Mouse (Mus musculus) forebrain, embryonic 15.5 days (tissue): ENCODE measurements around the gene Sema6c. TPM values are rescaled to one million over a fixed set of nuclear protein-coding genes. Genes with fewer than 3 reads are reported as not detected.
A peak's percentile ranks its signal among the peaks of the same experiment; 100 is the strongest.
"Not testable (repeated sequence)": the region's sequence is repeated elsewhere in the genome, so short reads cannot be mapped to it uniquely, and the experiment has no call there.

Source experiments
- ATAC-seq: fragments of 200-750 bp; cut with Nextera tagmentation; replicated peaks from 2 replicates; pipeline ENCODE4 v1.8.0; 2017; ENCODE audit warnings: mild to moderate bottlenecking, moderate TSS enrichment, moderate library complexity
- H3K27ac ChIP-seq: fragments of 300-500 bp; sonication (generic); replicated peaks from 2 replicates; pipeline ENCODE4 v1.5.1; 2015; ENCODE audit warnings: mild to moderate bottlenecking, inconsistent platforms
- H3K27me3 ChIP-seq: fragments of 300-500 bp; sonication (generic); 2 replicates; pipeline ENCODE4 v1.6.1; 2015; ENCODE audit warnings: inconsistent platforms
- H3K36me3 ChIP-seq: fragments of 300-500 bp; sonication (generic); 2 replicates; pipeline ENCODE4 v1.6.1; 2015; ENCODE audit warnings: mild to moderate bottlenecking, inconsistent platforms
- H3K4me1 ChIP-seq: fragments of 300-500 bp; sonication (generic); 2 replicates; pipeline ENCODE4 v1.6.1; 2015; ENCODE audit warnings: inconsistent platforms
- H3K4me2 ChIP-seq: fragments of 300-500 bp; sonication (generic); replicated peaks from 2 replicates; pipeline ENCODE4 v1.6.1; 2015; ENCODE audit warnings: mild to moderate bottlenecking, inconsistent platforms
- H3K4me3 ChIP-seq: fragments of 300-500 bp; sonication (generic); 2 replicates; pipeline ENCODE4 v1.5.1; 2015; ENCODE audit warnings: mild to moderate bottlenecking, inconsistent platforms
- H3K9ac ChIP-seq: fragments of 300-500 bp; sonication (generic); replicated peaks from 2 replicates; pipeline ENCODE4 v1.6.1; 2015; ENCODE audit warnings: mild to moderate bottlenecking, inconsistent platforms
- H3K9me3 ChIP-seq: fragments of 300-500 bp; sonication (generic); 2 replicates; pipeline ENCODE4 v1.6.1; 2016; ENCODE audit warnings: inconsistent platforms
- WGBS: fragments of 180-500 bp; shearing (Covaris S2); methylation state at CpG from one replicate; pipeline ENCODE4 v1.1.7; 2015; ENCODE audit warnings: mixed read lengths; 5-methylcytosine and 5-hydroxymethylcytosine counted together
- polyA plus RNA-seq: library from polyadenylated mRNA; unstranded; fragments of >200 nt; fragmentation: Nextera tagmentation; extraction: Ambion mirVana; gene quantifications from 2 replicates; pipeline ENCODE4 v1.2.1, GENCODE M21; 2015

The Sema6c gene
- polyA plus RNA-seq, 1 experiment from 2014 or later = 34.1 TPM

GRCm38 (mm10) chr3:95199101-95199500 is 38.8 kb downstream of the Sema6c start:
- H3K4me3 ChIP-seq = no peak overlapping the region
- no peaks in the 10 kb centered on the region for H3K4me1 ChIP-seq
- 83% methylated on average over 1 of the region's 1 CpGs for WGBS
- no peak for ATAC-seq
- no peaks in the 10 kb centered on the region for H3K27me3 ChIP-seq
- peaks cover 59% of the 10 kb centered on the region for H3K36me3 ChIP-seq
- no peak overlapping the region for H3K27ac ChIP-seq
- no peak overlapping the region for H3K9ac ChIP-seq
- H3K4me2 ChIP-seq = no peak overlapping the region
- H3K9me3 ChIP-seq = no peaks in the 10 kb centered on the region

- H3K9ac ChIP-seq = no peak overlapping the region
- H3K27ac ChIP-seq = no peak overlapping the region; the same call in 1 of the 2 replicates
- H3K4me1 ChIP-seq = no peaks in the 10 kb centered on the region
- no peak for ATAC-seq
- no peak overlapping the region for H3K4me3 ChIP-seq
- 74% methylated on average over 7 of the region's 7 CpGs for WGBS
- H3K9me3 ChIP-seq = no peaks in the 10 kb centered on the region
- no peaks in the 10 kb centered on the region for H3K27me3 ChIP-seq
- H3K4me2 ChIP-seq = no peak overlapping the region
- peaks cover 62% of the 10 kb centered on the region for H3K36me3 ChIP-seq
These were observed 39.9 kb downstream of the Sema6c start for GRCm38 (mm10) chr3:95200132-95200531.

GRCm38 (mm10) chr3:95200562-95200961 is 40.3 kb downstream of the Sema6c start:
- H3K4me2 ChIP-seq = no peak overlapping the region
- WGBS = 58% methylated on average over 2 of the region's 2 CpGs
- no peak overlapping the region for H3K9ac ChIP-seq
- no peaks in the 10 kb centered on the region for H3K9me3 ChIP-seq
- no peaks in the 10 kb centered on the region for H3K4me1 ChIP-seq
- no peaks in the 10 kb centered on the region for H3K27me3 ChIP-seq
- no peak overlapping the region for H3K4me3 ChIP-seq
- H3K27ac ChIP-seq = no peak overlapping the region; the same call in 1 of the 2 replicates
- H3K36me3 ChIP-seq = peaks cover 62% of the 10 kb centered on the region
- ATAC-seq = no peak

GRCm38 (mm10) chr3:95203880-95204279 is 43.6 kb downstream of the Sema6c start:
- no peak overlapping the region for H3K4me2 ChIP-seq
- no peak overlapping the region for H3K9ac ChIP-seq
- no peak overlapping the region for H3K27ac ChIP-seq
- peaks cover 53% of the 10 kb centered on the region for H3K36me3 ChIP-seq
- 90% methylated on average over 6 of the region's 6 CpGs for WGBS
- H3K4me3 ChIP-seq = no peak overlapping the region
- H3K4me1 ChIP-seq = no peaks in the 10 kb centered on the region
- no peak for ATAC-seq
- no peaks in the 10 kb centered on the region for H3K9me3 ChIP-seq
- no peaks in the 10 kb centered on the region for H3K27me3 ChIP-seq

GRCm38 (mm10) chr3:95208286-95208685 is 48.0 kb downstream of the Sema6c start:
- H3K9me3 ChIP-seq = no peaks in the 10 kb centered on the region
- no peak for ATAC-seq
- 88% methylated on average over 4 of the region's 4 CpGs for WGBS
- H3K9ac ChIP-seq = no peak overlapping the region
- no peak overlapping the region for H3K4me3 ChIP-seq
- H3K36me3 ChIP-seq = peaks cover 32% of the 10 kb centered on the region
- H3K27me3 ChIP-seq = no peaks in the 10 kb centered on the region
- H3K27ac ChIP-seq = no peak overlapping the region
- H3K4me1 ChIP-seq = no peaks in the 10 kb centered on the region
- no peak overlapping the region for H3K4me2 ChIP-seq

- 60% methylated on average over 2 of the region's 2 CpGs for WGBS
- Histone ChIP-seq H3K4me3 (no peak overlapping the region), H3K9me3 (no peaks in the 10 kb centered on the region)
These were observed 50.3 kb downstream of the Sema6c start for GRCm38 (mm10) chr3:95210585-95210984.

GRCm38 (mm10) chr3:95212889-95213608 is 52.8 kb downstream of the Sema6c start:
- WGBS = 89% methylated on average over 10 of the region's 10 CpGs
- not testable (repeated sequence) for H3K4me3 ChIP-seq, H3K27ac ChIP-seq, H3K4me2 ChIP-seq, ATAC-seq, H3K9me3 ChIP-seq, H3K9ac ChIP-seq, H3K27me3 ChIP-seq
- peaks cover 14% of the 10 kb centered on the region for H3K4me1 ChIP-seq
- H3K36me3 ChIP-seq = peaks cover 22% of the 10 kb centered on the region

More at GRCm38 (mm10) chr3:95210585-95210984, 50.3 kb downstream of the Sema6c start:
- H3K36me3 ChIP-seq = peaks cover 35% of the 10 kb centered on the region
- H3K4me1 ChIP-seq = no peaks in the 10 kb centered on the region
- no peak overlapping the region for H3K9ac ChIP-seq
- H3K4me2 ChIP-seq = no peak overlapping the region
- no peak for ATAC-seq
- H3K27me3 ChIP-seq = no peaks in the 10 kb centered on the region
- no peak overlapping the region for H3K27ac ChIP-seq

GRCm38 (mm10) chr3:95213609-95213975 is 53.3 kb downstream of the Sema6c start:
- no peak for ATAC-seq
- Histone ChIP-seq H3K36me3 (peaks cover 25% of the 10 kb centered on the region), H3K9me3 (no peaks in the 10 kb centered on the region), H3K27me3 (no peaks in the 10 kb centered on the region), H3K4me3 (no peak overlapping the region), H3K4me1 (peaks cover 20% of the 10 kb centered on the region), H3K27ac (no peak overlapping the region), H3K9ac (no peak overlapping the region), H3K4me2 (no peak overlapping the region)
- WGBS = 97% methylated on average over 1 of the region's 1 CpGs

GRCm38 (mm10) chr3:95216655-95217254 is 56.5 kb downstream of the Sema6c start:
- H3K36me3 ChIP-seq = peaks cover 53% of the 10 kb centered on the region
- 19% methylated on average over 4 of the region's 4 CpGs for WGBS
- H3K4me2 ChIP-seq = peak overlapping the region; percentile 59
- H3K9ac ChIP-seq = peak overlapping the region; percentile 84
- H3K4me3 ChIP-seq = peak overlapping the region; percentile 69
- H3K9me3 ChIP-seq = no peaks in the 10 kb centered on the region
- peak; percentile 39; the same call in 1 of the 2 replicates for ATAC-seq
- H3K27me3 ChIP-seq = no peaks in the 10 kb centered on the region
- H3K4me1 ChIP-seq = peaks cover 27% of the 10 kb centered on the region
- H3K27ac ChIP-seq = peak overlapping the region; percentile 97

GRCm38 (mm10) chr3:95217255-95218134 is 57.2 kb downstream of the Sema6c start, which contains the start of gene Gabpb2:
Gene Gabpb2, minus strand, starts transcription at chr3:95217916.
- Histone ChIP-seq H3K4me3 (peak within 1 kb of the TSS; percentile 69), H3K27ac (peak within 1 kb of the TSS; percentile 97), H3K36me3 (peaks cover 51% of the 10 kb centered on the region), H3K9ac (peak within 1 kb of the TSS; percentile 84), H3K4me2 (peak within 1 kb of the TSS; percentile 59), H3K4me1 (peaks cover 31% of the 10 kb centered on the region), H3K9me3 (no peaks in the 10 kb centered on the region), H3K27me3 (no peaks in the 10 kb centered on the region)
- WGBS = under 1% methylated on average over 50 of the region's 56 CpGs
- peak; percentile 89 for ATAC-seq

- peak overlapping the region; percentile 69 for H3K4me3 ChIP-seq
- no peaks in the 10 kb centered on the region for H3K9me3 ChIP-seq
- peak overlapping the region; percentile 97 for H3K27ac ChIP-seq
- WGBS = 84% methylated on average over 6 of the region's 6 CpGs
- H3K4me2 ChIP-seq = peak overlapping the region; percentile 59
- peaks cover 38% of the 10 kb centered on the region for H3K4me1 ChIP-seq
- H3K9ac ChIP-seq = peak overlapping the region; percentile 84; the same call in 1 of the 2 replicates
- H3K27me3 ChIP-seq = no peaks in the 10 kb centered on the region
- ATAC-seq = no peak
- H3K36me3 ChIP-seq = peaks cover 60% of the 10 kb centered on the region
These were observed 58.3 kb downstream of the Sema6c start for GRCm38 (mm10) chr3:95218466-95219137.
